Mouse (Mus musculus) heart, adult 2 months (tissue): ENCODE data around the gene Rab36. TPM values are rescaled to one million over a fixed set of nuclear protein-coding genes. Genes with fewer than 3 reads are reported as not detected.

Source experiments
- DNase-seq, 2 experiments: peaks; one replicate each; pipeline ENCODE4 v3.0.0; 2021
- H3K27ac ChIP-seq: fragments of 200-600 bp; 2 replicates; pipeline ENCODE4 v1.8.1; 2022
- H3K27me3 ChIP-seq: fragments of 200-500 bp; 2 replicates; pipeline ENCODE4 v1.6.1; 2012; ENCODE audit warnings: mild to moderate bottlenecking, low read length, inconsistent platforms, mixed read lengths; ENCODE audit not compliant: control insufficient read depth, insufficient read depth
- H3K36me3 ChIP-seq: fragments of 200-500 bp; 2 replicates; pipeline ENCODE4 v1.6.1; 2012; ENCODE audit warnings: low read length, inconsistent platforms; ENCODE audit not compliant: control insufficient read depth, insufficient read depth
- H3K4me1 ChIP-seq: fragments of 200-500 bp; 2 replicates; pipeline ENCODE4 v1.6.1; 2011; ENCODE audit warnings: low read length; ENCODE audit not compliant: control insufficient read depth, insufficient read depth
- H3K4me3 ChIP-seq: fragments of 200-600 bp; 2 replicates; pipeline ENCODE4 v1.8.1; 2022
- H3K79me2 ChIP-seq: fragments of 200-500 bp; replicated peaks from 2 replicates; pipeline ENCODE4 v1.6.1; 2012; ENCODE audit warnings: mild to moderate bottlenecking, inconsistent platforms, low read length, moderate library complexity, mixed read lengths; ENCODE audit not compliant: control insufficient read depth, insufficient read depth
- H3K9ac ChIP-seq: fragments of 200-500 bp; 2 replicates; pipeline ENCODE4 v1.6.1; 2012; ENCODE audit warnings: low read depth, mild to moderate bottlenecking, control low read depth, inconsistent platforms, low read length, mixed read lengths
- CTCF ChIP-seq: fragments of 200-600 bp; IDR thresholded peaks from 2 replicates; pipeline ENCODE4 v1.8.1; 2022; ENCODE audit warnings: antibody characterized with exemption, mild to moderate bottlenecking, moderate library complexity
- EP300 ChIP-seq: fragments of 200-500 bp; IDR thresholded peaks from 2 replicates; pipeline ENCODE4 v1.6.1; 2011; ENCODE audit warnings: low read depth, low read length, control low read depth; ENCODE audit not compliant: insufficient read depth
- POLR2A ChIP-seq: fragments of 200-500 bp; IDR thresholded peaks from 2 replicates; pipeline ENCODE4 v1.6.1; 2011; ENCODE audit warnings: mild to moderate bottlenecking, low read depth, low read length, control low read depth; ENCODE audit not compliant: insufficient read depth
- WGBS: fragments of 180-500 bp; shearing (Covaris S2); methylation state at CpG from one replicate; pipeline ENCODE4 v1.1.7; 2018; 5-methylcytosine and 5-hydroxymethylcytosine counted together
- intact Hi-C: fragments of 180-260 bp; cut with DNase I; formaldehyde crosslinking; loops from one replicate; pipeline ENCODE4 v1.15.1; 2025
- polyA plus RNA-seq: library from polyadenylated mRNA; depleted of rRNA; stranded (reverse); fragments of >200 nt; gene quantifications from 2 replicates; pipeline ENCODE4 v1.2.3, GENCODE M21; 2012
- total RNA-seq, 2 experiments: library from RNA; stranded (reverse); gene quantifications; 2 replicates each; pipeline ENCODE4 v1.2.3; 2021

Gene Rab36
- total and polyA plus RNA-seq, 3 experiments: 0.57 to 3.4 (median 1.0) TPM

DNA sequence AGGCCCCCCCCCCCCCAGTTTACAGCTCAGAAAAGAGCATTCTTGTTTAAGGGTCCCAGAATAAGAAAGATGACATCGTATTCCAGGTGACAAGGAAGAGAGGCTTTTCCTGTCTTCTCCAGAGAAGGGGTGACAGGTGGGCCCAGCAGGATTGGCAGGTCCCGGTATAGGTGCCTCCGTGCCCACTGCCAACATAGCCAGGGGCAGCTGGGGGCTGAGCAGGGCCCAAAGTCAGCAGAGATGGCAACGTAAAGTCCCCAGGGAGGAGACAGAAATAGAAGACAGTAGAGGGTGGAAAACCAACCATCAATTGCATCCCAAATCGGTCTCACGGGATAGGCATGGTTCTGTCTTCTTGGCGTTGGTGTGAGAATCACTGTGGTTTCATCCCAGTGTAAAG, 11.9 kb downstream of the Rab36 start:
- 89% methylated on average over 7 of the region's 7 CpGs for WGBS

DNA sequence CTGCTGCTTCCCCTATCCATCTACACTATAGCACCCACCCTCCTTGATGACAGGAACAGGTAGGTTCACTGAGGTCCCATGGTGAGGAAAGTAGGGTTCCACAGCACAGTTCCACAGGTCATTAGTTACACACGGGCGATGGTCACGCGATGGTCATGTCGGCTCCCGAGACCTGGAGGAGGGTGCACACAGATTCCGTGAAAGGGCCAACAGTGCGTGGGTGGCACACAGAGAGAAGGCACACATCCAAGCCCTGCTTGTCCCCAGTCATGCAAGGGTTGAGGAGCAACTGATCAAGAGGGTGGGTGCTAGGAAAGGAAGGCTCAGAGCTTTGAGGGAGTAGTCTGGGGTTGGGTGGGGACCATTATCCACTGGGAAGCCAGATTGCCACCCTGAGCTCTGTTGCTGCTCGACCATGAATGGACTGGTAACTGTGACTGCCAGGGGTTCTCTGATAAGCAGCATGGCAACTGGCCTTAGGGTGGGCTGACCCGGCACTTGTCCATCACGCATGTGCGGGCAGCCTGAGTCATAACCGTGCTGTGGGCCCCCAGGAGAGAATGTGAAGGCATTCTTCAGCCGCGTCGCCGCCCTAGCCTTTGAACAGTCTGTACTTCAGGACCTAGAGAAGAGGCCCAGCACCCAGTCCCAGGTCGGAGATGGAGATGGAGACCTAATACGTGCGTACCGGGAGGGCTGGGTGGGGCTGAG, 14.7 kb downstream of the Rab36 start:
- TF ChIP-seq POLR2A (no peak), CTCF (no peak), EP300 (no peak)
- no peak overlapping the region for H3K27ac ChIP-seq
- H3K36me3 ChIP-seq: no peaks in the 10 kb centered on the region
- H3K9ac ChIP-seq: no peak overlapping the region
- H3K4me1 ChIP-seq: peaks cover 2% of the 10 kb centered on the region; the same call in 1 of the 2 replicates
- H3K4me3 ChIP-seq: no peak overlapping the region
- H3K79me2 ChIP-seq: no peaks in the 10 kb centered on the region
- intact Hi-C loops: no loop called here
- H3K27me3 ChIP-seq: no peaks in the 10 kb centered on the region
- no peak for DNase-seq
- 88% methylated on average over 21 of the region's 21 CpGs for WGBS

More for the DNA sequence above, 11.9 kb downstream of the Rab36 start:
- Histone ChIP-seq H3K4me3 (no peak overlapping the region), H3K27me3 (no peaks in the 10 kb centered on the region), H3K36me3 (no peaks in the 10 kb centered on the region), H3K4me1 (no peaks in the 10 kb centered on the region), H3K79me2 (no peaks in the 10 kb centered on the region), H3K27ac (no peak overlapping the region), H3K9ac (no peak overlapping the region)
- intact Hi-C loops: no loop called here
- no peak for DNase-seq
- TF ChIP-seq CTCF: no peak
- no peak for TF ChIP-seq POLR2A
- TF ChIP-seq EP300: no peak

DNA sequence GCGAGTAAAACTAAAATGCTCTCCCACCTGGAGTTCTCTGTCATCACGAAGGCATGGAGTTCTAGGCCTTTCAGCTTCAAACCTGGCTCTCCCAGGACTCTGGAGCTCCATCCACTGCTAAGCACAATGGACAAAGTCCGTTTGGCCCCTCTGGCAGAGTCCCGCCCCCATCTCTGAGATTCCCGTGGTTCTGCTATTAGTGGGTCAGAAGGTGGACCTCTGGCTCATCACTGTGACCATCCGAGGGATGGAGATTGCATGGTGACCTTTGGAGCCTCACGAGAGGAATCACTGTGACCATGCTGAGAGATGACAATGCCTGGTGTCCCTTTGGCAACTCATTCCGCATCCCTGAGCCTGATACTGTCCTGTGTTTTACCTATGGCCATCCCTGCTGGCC, 16.0 kb downstream of the Rab36 start:
- WGBS: 88% methylated on average over 8 of the region's 8 CpGs
- Histone ChIP-seq H3K27ac (no peak overlapping the region), H3K79me2 (no peaks in the 10 kb centered on the region), H3K27me3 (no peaks in the 10 kb centered on the region), H3K36me3 (no peaks in the 10 kb centered on the region), H3K4me1 (peaks cover 2% of the 10 kb centered on the region; the same call in 1 of the 2 replicates), H3K4me3 (no peak overlapping the region), H3K9ac (no peak overlapping the region)
- intact Hi-C loops: no loop called here
- no peak for DNase-seq
- no peak for TF ChIP-seq EP300
- TF ChIP-seq POLR2A: no peak
- TF ChIP-seq CTCF: no peak

DNA sequence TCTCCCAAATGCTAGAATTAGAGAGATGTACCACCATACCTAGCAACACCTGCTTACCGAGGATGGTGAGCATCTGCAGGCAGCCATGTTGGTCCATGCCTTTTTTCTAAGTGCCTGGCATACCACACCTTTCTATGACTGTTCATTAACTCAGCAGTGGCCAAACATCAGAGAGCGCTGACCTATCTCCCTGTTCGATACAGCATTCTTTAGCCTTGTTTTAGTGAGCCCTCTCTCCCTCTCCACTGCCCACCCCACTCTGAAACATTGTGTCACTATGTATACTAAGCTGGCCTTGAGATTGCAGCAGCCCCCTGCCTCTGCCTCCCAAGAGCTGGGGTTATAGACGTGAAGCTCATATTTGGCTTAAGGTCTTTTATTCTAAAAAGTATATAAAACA, 16.8 kb downstream of the Rab36 start:
- Histone ChIP-seq H3K9ac (no peak overlapping the region), H3K79me2 (no peaks in the 10 kb centered on the region), H3K4me1 (peaks cover 2% of the 10 kb centered on the region; the same call in 1 of the 2 replicates), H3K27ac (no peak overlapping the region), H3K27me3 (no peaks in the 10 kb centered on the region), H3K36me3 (no peaks in the 10 kb centered on the region), H3K4me3 (no peak overlapping the region)
- 74% methylated on average over 4 of the region's 4 CpGs for WGBS
- TF ChIP-seq EP300: no peak
- TF ChIP-seq POLR2A: no peak
- no peak for TF ChIP-seq CTCF
- intact Hi-C loops: no loop called here
- DNase-seq: no peak

DNA sequence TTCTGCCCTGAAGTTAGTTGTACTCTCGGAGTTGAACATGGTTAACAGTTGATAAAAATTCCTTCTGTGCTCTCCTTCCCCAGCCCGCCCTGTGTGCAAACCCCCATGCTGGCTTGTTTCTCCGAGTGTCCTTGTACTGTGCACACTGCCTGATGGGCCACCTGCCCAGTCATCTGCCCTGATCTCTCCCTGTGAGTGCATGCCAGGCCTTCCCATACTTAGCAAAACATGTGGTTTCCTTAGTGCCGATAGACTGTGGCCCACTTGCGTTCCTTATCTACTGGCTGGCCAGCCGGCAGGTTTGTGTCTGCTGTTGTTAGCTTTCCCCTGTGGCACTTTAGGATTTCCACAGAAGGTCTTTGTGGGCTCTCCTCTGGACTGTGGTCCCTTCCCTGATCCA, 17.3 kb downstream of the Rab36 start:
- H3K9ac ChIP-seq: no peak overlapping the region
- 21% methylated on average over 6 of the region's 6 CpGs for WGBS
- no peak for TF ChIP-seq POLR2A
- peak; percentile 71; the same call in 1 of the 2 replicates for TF ChIP-seq EP300
- no peak for TF ChIP-seq CTCF
- H3K79me2 ChIP-seq: no peaks in the 10 kb centered on the region
- intact Hi-C loops: no loop called here
- H3K27ac ChIP-seq: no peak overlapping the region
- no peak overlapping the region for H3K4me3 ChIP-seq
- peaks cover 2% of the 10 kb centered on the region; the same call in 1 of the 2 replicates for H3K4me1 ChIP-seq
- H3K36me3 ChIP-seq: no peaks in the 10 kb centered on the region
- no peaks in the 10 kb centered on the region for H3K27me3 ChIP-seq
- peak; percentile 40 to 55 for DNase-seq

DNA sequence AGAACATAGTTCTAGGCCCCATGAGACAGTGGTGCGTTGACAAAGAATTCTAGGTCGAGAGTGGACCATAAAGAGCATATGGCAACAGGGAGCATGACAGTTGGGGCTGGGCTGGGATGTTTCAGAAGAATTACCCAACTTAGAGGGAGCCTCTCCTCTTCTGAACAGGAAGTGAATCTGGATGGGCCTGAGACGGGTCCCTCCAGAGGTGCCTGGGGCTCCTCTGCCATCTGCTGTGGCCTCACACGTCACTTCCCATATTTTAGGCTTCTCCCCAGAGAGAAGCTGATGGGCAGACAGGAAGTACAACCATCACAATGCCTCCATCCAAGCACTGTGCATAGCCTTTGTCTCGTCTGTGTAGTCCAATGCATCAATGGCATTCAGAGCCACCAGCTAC, 18.8 kb downstream of the Rab36 start:
- Histone ChIP-seq H3K79me2 (no peaks in the 10 kb centered on the region), H3K4me1 (peaks cover 2% of the 10 kb centered on the region; the same call in 1 of the 2 replicates), H3K27me3 (no peaks in the 10 kb centered on the region), H3K36me3 (no peaks in the 10 kb centered on the region), H3K4me3 (no peak overlapping the region), H3K9ac (no peak overlapping the region), H3K27ac (no peak overlapping the region)
- DNase-seq: no peak
- intact Hi-C loops: no loop called here
- whole genome bisulfite sequencing: 72% methylated on average over 5 of the region's 5 CpGs
- no peak for TF ChIP-seq EP300
- no peak for TF ChIP-seq POLR2A
- no peak for TF ChIP-seq CTCF
